Mouse (Mus musculus): Measurements from ENCODE around the gene Galnt2.

The Galnt2 gene

GRCm38 (mm10) chr8:124319316-124319652 is 88.1 kb downstream of the Galnt2 start:
- DNase-seq (ENCODE audit: extremely low spot score, low spot score), result no peak

- no peak for DNase-seq (ENCODE audit: extremely low spot score, low spot score)
These were observed 90.1 kb downstream of the Galnt2 start for GRCm38 (mm10) chr8:124321227-124321840.

DNA sequence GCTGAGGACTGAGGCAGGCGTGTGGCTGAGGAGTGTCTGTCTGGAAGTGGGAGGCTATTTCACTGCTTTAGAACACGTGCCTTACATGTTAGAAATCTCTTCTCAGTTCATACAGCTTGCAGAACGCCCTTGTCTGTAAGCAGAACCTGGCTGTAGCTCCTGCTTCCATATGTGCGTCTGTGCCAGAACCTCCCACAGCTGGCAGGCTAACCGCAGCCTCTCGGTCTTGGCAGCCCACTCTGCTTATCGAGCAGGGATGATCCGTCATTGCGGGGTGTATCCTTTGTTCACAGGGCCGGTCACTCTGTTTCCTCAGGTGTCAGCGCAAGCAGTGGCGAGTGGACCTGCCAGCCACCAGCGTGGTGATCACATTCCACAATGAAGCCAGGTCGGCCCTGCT is 92.2 kb downstream of the Galnt2 start:
- DNase-seq (ENCODE audit: extremely low spot score, low spot score), result no peak

DNA sequence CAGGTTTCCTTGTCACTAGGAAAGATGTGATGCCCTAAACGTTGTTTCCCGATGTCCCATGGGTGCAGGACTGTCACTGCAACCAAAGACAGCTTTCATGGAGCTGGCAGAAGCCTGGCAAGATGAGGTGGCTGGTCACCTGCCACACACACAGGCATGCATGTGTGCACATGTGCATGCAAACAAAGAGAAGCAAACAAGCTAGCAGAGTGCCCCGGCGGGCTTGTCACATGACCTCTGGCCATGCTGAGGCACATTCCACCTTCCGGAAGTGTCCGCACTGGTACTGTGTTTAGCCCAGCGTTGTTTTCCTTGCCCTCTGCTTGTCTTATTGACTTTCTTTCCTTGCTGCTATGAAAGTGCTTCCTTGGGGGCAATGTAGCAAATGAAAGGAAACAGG is 97.1 kb downstream of the Galnt2 start:
- DNase-seq (ENCODE audit: extremely low spot score, low spot score), result no peak

DNA sequence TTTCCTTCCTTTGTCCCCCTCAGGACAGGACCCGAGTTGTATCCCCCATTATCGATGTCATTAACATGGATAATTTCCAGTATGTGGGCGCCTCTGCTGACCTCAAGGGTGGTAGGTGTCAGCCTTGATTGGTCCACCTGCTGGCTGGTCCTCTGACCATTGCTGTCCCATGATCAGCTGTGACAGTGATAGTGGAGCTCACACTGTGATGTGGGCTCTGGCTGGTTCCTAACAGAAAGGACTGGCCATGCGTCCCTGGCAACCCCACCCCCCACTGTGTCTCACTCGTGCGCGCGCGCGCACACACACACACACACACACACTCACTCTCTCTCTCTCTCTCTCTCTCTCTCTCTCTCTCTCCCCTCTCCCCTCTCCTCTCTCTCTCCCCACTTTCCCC is 98.5 kb downstream of the Galnt2 start:
- no peak for DNase-seq (ENCODE audit: extremely low spot score, low spot score)

- no peak for DNase-seq (ENCODE audit: extremely low spot score, low spot score)
These were observed 99.2 kb downstream of the Galnt2 start for GRCm38 (mm10) chr8:124330433-124330832.

- DNase-seq (ENCODE audit: extremely low spot score, low spot score), result no peak
These were observed 99.9 kb downstream of the Galnt2 start for GRCm38 (mm10) chr8:124331094-124331493.

GRCm38 (mm10) chr8:124331706-124332105 is 100.5 kb downstream of the Galnt2 start:
- DNase-seq (ENCODE audit: extremely low spot score, low spot score), result no peak

- no peak for DNase-seq (ENCODE audit: extremely low spot score, low spot score)
These were observed 105.1 kb downstream of the Galnt2 start for GRCm38 (mm10) chr8:124336302-124336701.

- DNase-seq (ENCODE audit: extremely low spot score, low spot score), result no peak
These were observed 108.6 kb downstream of the Galnt2 start for GRCm38 (mm10) chr8:124339742-124340141.

- DNase-seq (ENCODE audit: extremely low spot score, low spot score), result no peak
These were observed 109.3 kb downstream of the Galnt2 start for GRCm38 (mm10) chr8:124340360-124341068.

- no peak for DNase-seq (ENCODE audit: extremely low spot score, low spot score)
These were observed 112.0 kb downstream of the Galnt2 start for GRCm38 (mm10) chr8:124343151-124343550.

- DNase-seq (ENCODE audit: extremely low spot score, low spot score), result no peak
These were observed 112.8 kb downstream of the Galnt2 start for GRCm38 (mm10) chr8:124343991-124344390.

DNA sequence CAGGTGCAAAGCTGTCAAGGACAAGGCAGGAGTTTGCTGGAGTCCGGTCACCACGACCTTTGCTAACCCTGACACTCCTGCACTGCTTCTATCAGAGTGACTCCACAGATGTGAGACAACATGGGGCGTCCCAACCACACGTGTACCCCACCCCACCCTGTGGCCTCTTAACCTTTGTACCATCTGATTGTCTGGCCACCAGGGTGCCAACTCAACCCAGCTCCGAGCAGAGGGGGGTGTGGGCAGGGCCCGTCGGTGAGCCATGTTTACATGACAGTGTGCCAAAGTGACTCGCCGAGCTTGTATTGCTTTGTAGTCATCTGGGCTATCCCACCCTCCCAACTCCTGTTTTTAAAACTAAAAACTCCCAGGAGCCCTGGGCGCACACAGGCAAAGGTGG is 113.9 kb downstream of the Galnt2 start:
- DNase-seq (ENCODE audit: extremely low spot score, low spot score), result no peak

- peak; percentile 72 for DNase-seq (ENCODE audit: extremely low spot score, low spot score)
These were observed 115.8 kb downstream of the Galnt2 start for GRCm38 (mm10) chr8:124346852-124347523.

DNA sequence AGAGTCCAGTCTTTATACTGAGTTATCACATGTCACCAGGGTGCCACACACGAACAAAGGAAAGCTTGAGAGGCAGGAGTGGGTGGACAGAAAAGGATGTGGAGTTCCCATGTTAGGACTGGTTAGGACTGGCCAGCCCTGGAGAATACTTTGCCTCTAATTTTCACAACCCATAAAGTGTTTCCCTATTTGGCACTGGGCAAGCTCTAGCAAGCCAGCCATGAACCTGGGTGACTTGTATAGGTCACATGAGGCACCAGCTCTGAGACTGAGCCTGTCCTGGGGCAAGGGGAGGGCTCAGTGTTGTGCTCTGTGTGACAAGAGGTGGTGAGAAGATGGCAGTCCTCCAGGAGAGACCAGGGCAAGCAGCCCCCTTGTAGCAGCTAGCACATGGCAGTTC is 116.9 kb downstream of the Galnt2 start:
- DNase-seq (ENCODE audit: extremely low spot score, low spot score), result no peak

- peak; percentile 84 for DNase-seq (ENCODE audit: extremely low spot score, low spot score)
These were observed 118.5 kb downstream of the Galnt2 start for GRCm38 (mm10) chr8:124349663-124350062.

DNA sequence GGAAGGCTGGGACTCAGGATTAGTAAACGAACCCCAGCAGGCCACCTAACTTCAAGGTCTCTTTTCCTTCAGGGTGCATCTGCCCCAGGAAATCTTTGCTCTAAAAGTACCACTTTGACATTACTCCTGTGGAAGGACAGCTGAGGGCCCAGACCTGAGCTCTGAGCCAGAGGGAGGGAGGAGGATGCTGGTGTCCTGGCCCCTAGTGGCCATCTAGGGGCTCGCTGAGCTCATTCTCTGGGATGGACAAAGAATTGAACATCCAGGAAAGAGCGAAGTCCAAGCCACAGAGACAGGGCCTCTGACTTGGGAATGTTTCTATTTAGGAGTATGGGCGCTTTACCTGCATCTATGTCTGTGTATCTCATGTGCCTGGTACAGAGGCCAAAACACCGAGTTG is 120.4 kb downstream of the Galnt2 start:
- DNase-seq (ENCODE audit: extremely low spot score, low spot score), result no peak

GRCm38 (mm10) chr8:124360911-124361310 is 129.7 kb downstream of the Galnt2 start:
- no peak for DNase-seq (ENCODE audit: extremely low spot score, low spot score)

GRCm38 (mm10) chr8:124361773-124362427 is 130.7 kb downstream of the Galnt2 start:
- DNase-seq (ENCODE audit: extremely low spot score, low spot score), result no peak

- no peak for DNase-seq (ENCODE audit: extremely low spot score, low spot score)
These were observed 131.4 kb downstream of the Galnt2 start for GRCm38 (mm10) chr8:124362589-124362988.

DNA sequence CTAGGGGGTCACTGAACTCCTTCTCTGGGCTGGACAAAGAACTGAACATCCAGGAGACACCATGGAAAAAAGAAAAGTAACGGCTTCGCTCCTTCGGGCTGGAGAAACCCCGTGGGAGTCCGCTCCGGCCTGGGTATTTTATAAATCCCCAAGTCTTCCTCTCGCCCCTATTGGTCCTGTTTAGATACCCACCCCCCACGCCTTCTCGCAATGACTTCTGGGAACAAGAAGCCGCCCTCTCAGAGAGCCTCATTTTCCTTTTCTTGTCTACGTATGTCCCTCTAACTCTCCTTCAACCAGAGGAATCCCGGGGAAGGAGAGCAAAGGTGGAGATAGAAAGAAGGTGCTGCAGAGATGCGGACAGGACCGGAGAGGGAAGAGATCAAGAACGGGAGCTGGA is 132.1 kb downstream of the Galnt2 start:
- DNase-seq (ENCODE audit: extremely low spot score, low spot score), result no peak
